Mouse (Mus musculus) heart, postnatal 0 days (tissue): ENCODE results near the gene Npas3.

Experiments
- CTCF ChIP-seq: IDR thresholded peaks from 2 replicates; pipeline ENCODE4 v1.5.1; 2016; ENCODE audit warnings: antibody characterized with exemption, control low read depth, low read depth
- EP300 ChIP-seq: IDR thresholded peaks from 2 replicates; pipeline ENCODE4 v1.6.1; 2016; ENCODE audit warnings: antibody characterized with exemption, low read depth

- TF ChIP-seq CTCF (no peak), EP300 (no peak)
Observed at GRCm38 (mm10) chr12:54037602-54038001, 789.1 kb downstream of the Npas3 start.
